Mouse (Mus musculus) forebrain, embryonic 14.5 days (tissue): Measurements from ENCODE around the gene Zfp787. TPM values are rescaled to one million over a fixed set of nuclear protein-coding genes. Genes with fewer than 3 reads are reported as not detected.
"Not testable (repeated sequence)": the region's sequence is repeated elsewhere in the genome, so short reads cannot be mapped to it uniquely, and the experiment has no call there.

ENCODE experiments used
- ATAC-seq: fragments of 200-750 bp; cut with Nextera tagmentation; 2 replicates; pipeline ENCODE4 v1.8.0; 2017; ENCODE audit warnings: mild to moderate bottlenecking, moderate library complexity
- DNase-seq: peaks from one replicate; pipeline ENCODE4 v3.0.0-alpha.2; 2015; ENCODE audit warnings: low spot score
- H3K27ac ChIP-seq: fragments of 300-500 bp; sonication (generic); 2 replicates; pipeline ENCODE4 v1.5.1; 2014; ENCODE audit warnings: low read depth, mild to moderate bottlenecking, control low read depth, low read length, moderate library complexity
- H3K27me3 ChIP-seq: fragments of 300-500 bp; sonication (generic); replicated peaks from 2 replicates; pipeline ENCODE4 v1.6.1; 2014; ENCODE audit warnings: low read length, control low read depth, mixed read lengths; ENCODE audit not compliant: control insufficient read depth, insufficient read depth
- H3K36me3 ChIP-seq: fragments of 300-500 bp; sonication (generic); 2 replicates; pipeline ENCODE4 v1.6.1; 2014; ENCODE audit warnings: low read length, control low read depth; ENCODE audit not compliant: control insufficient read depth, insufficient read depth
- H3K4me1 ChIP-seq: fragments of 300-500 bp; sonication (generic); 2 replicates; pipeline ENCODE4 v1.6.1; 2014; ENCODE audit warnings: antibody characterized with exemption, low read length, control low read depth; ENCODE audit not compliant: control insufficient read depth, insufficient read depth
- H3K4me2 ChIP-seq: fragments of 300-500 bp; sonication (generic); 2 replicates; pipeline ENCODE4 v1.6.1; 2014; ENCODE audit warnings: mild to moderate bottlenecking, control low read depth, low read length
- H3K4me3 ChIP-seq: fragments of 300-500 bp; sonication (generic); 2 replicates; pipeline ENCODE4 v1.5.1; 2014; ENCODE audit warnings: low read depth, low read length, control low read depth
- H3K9ac ChIP-seq: fragments of 300-500 bp; sonication (generic); 2 replicates; pipeline ENCODE4 v1.6.1; 2014; ENCODE audit warnings: mild to moderate bottlenecking, low read length, control low read depth, moderate library complexity
- H3K9me3 ChIP-seq: fragments of 300-500 bp; sonication (generic); replicated peaks from 2 replicates; pipeline ENCODE4 v1.6.1; 2016; ENCODE audit warnings: low read length, control low read depth, mixed read lengths; ENCODE audit not compliant: control insufficient read depth
- WGBS: fragments of 180-500 bp; shearing (Covaris S2); extraction: QIAGEN DNeasy Blood & Tissue Kit; methylation state at CpG from one replicate; pipeline ENCODE4 v1.1.7; 2014; 5-methylcytosine and 5-hydroxymethylcytosine counted together
- polyA plus RNA-seq: library from polyadenylated mRNA; unstranded; fragments of >200 nt; fragmentation: Nextera tagmentation; extraction: Ambion mirVana; gene quantifications from 2 replicates; pipeline ENCODE4 v1.2.1, GENCODE M21; 2014

Zfp787 gene
- polyA plus RNA-seq, 1 experiment from 2014 or later: 13.8 TPM

GRCm38 (mm10) chr7:6185391-6185790 is 29.6 kb upstream of the Zfp787 start:
- H3K9ac ChIP-seq: no peak overlapping the region
- no peak overlapping the region for H3K27ac ChIP-seq
- 96% methylated on average over 1 of the region's 1 CpGs for WGBS
- H3K36me3 ChIP-seq: peaks cover 73% of the 10 kb centered on the region
- H3K27me3 ChIP-seq: no peaks in the 10 kb centered on the region
- ATAC-seq (no peak), DNase-seq (no peak)
- no peaks in the 10 kb centered on the region for H3K4me1 ChIP-seq
- H3K4me2 ChIP-seq: no peak overlapping the region
- no peak overlapping the region for H3K4me3 ChIP-seq
- no peaks in the 10 kb centered on the region for H3K9me3 ChIP-seq

- ATAC-seq (no peak), DNase-seq (no peak)
- Histone ChIP-seq H3K27ac (no peak overlapping the region), H3K9ac (no peak overlapping the region), H3K27me3 (no peaks in the 10 kb centered on the region), H3K4me2 (no peak overlapping the region), H3K36me3 (peaks cover 70% of the 10 kb centered on the region), H3K9me3 (no peaks in the 10 kb centered on the region), H3K4me3 (no peak overlapping the region), H3K4me1 (no peaks in the 10 kb centered on the region)
- WGBS: 89% methylated on average over 8 of the region's 8 CpGs
Observed at GRCm38 (mm10) chr7:6184521-6184920, 28.7 kb upstream of the Zfp787 start.

GRCm38 (mm10) chr7:6183802-6184201 is 28.0 kb upstream of the Zfp787 start:
- ATAC-seq (no peak; the same call in 1 of the 2 replicates), DNase-seq (no peak)
- H3K4me1 ChIP-seq: no peaks in the 10 kb centered on the region
- WGBS: 94% methylated on average over 19 of the region's 19 CpGs
- H3K27ac ChIP-seq: no peak overlapping the region
- no peak overlapping the region for H3K4me3 ChIP-seq
- H3K9ac ChIP-seq: no peak overlapping the region
- H3K9me3 ChIP-seq: no peaks in the 10 kb centered on the region
- peaks cover 68% of the 10 kb centered on the region for H3K36me3 ChIP-seq
- no peaks in the 10 kb centered on the region for H3K27me3 ChIP-seq
- no peak overlapping the region for H3K4me2 ChIP-seq

- Histone ChIP-seq H3K4me2 (no peak overlapping the region), H3K36me3 (peaks cover 59% of the 10 kb centered on the region), H3K9me3 (no peaks in the 10 kb centered on the region), H3K27me3 (no peaks in the 10 kb centered on the region), H3K27ac (no peak overlapping the region), H3K4me1 (no peaks in the 10 kb centered on the region), H3K4me3 (no peak overlapping the region), H3K9ac (no peak overlapping the region)
- no peak for ATAC-seq
- DNase-seq: no peak
Observed at GRCm38 (mm10) chr7:6182882-6183281, 27.1 kb upstream of the Zfp787 start.

- H3K9ac ChIP-seq: no peak overlapping the region
- peaks cover 40% of the 10 kb centered on the region for H3K36me3 ChIP-seq
- no peak overlapping the region for H3K4me2 ChIP-seq
- H3K4me3 ChIP-seq: no peak overlapping the region
- H3K27me3 ChIP-seq: no peaks in the 10 kb centered on the region
- H3K4me1 ChIP-seq: no peaks in the 10 kb centered on the region
- no peaks in the 10 kb centered on the region for H3K9me3 ChIP-seq
- no peak overlapping the region for H3K27ac ChIP-seq
- no peak for DNase-seq
- ATAC-seq: no peak
Observed at GRCm38 (mm10) chr7:6179013-6179412, 23.2 kb upstream of the Zfp787 start.

- not testable (repeated sequence) for H3K27me3 ChIP-seq, DNase-seq, H3K9ac ChIP-seq, H3K4me1 ChIP-seq, ATAC-seq, H3K27ac ChIP-seq, H3K9me3 ChIP-seq, H3K4me2 ChIP-seq, H3K4me3 ChIP-seq
- 92% methylated on average over 9 of the region's 9 CpGs for WGBS
- peaks cover 21% of the 10 kb centered on the region; the same call in 1 of the 2 replicates for H3K36me3 ChIP-seq
Observed at GRCm38 (mm10) chr7:6174365-6174987, 18.7 kb upstream of the Zfp787 start.

- Histone ChIP-seq H3K9me3 (no peaks in the 10 kb centered on the region), H3K9ac (no peak overlapping the region), H3K27me3 (no peaks in the 10 kb centered on the region), H3K4me2 (no peak overlapping the region), H3K36me3 (peaks cover 17% of the 10 kb centered on the region; the same call in 1 of the 2 replicates), H3K27ac (no peak overlapping the region), H3K4me1 (peaks cover 2% of the 10 kb centered on the region; the same call in 1 of the 2 replicates), H3K4me3 (no peak overlapping the region)
- 93% methylated on average over 8 of the region's 8 CpGs for whole genome bisulfite sequencing
- ATAC-seq: no peak
- no peak for DNase-seq
Observed at GRCm38 (mm10) chr7:6173872-6174271, 18.1 kb upstream of the Zfp787 start.

- under 1% methylated on average over 28 of the region's 28 CpGs for WGBS
- H3K27ac ChIP-seq: peak overlapping the region; percentile 54; the same call in 1 of the 2 replicates
- H3K4me2 ChIP-seq: peak overlapping the region; percentile 85
- no peaks in the 10 kb centered on the region for H3K9me3 ChIP-seq
- peak; percentile 37 for DNase-seq
- peaks cover 2% of the 10 kb centered on the region; the same call in 1 of the 2 replicates for H3K4me1 ChIP-seq
- no peaks in the 10 kb centered on the region for H3K27me3 ChIP-seq
- peak overlapping the region; percentile 65 for H3K4me3 ChIP-seq
- peaks cover 15% of the 10 kb centered on the region; the same call in 1 of the 2 replicates for H3K36me3 ChIP-seq
- peak overlapping the region; percentile 79 for H3K9ac ChIP-seq
- peak; percentile 33 for ATAC-seq
Observed at GRCm38 (mm10) chr7:6172674-6173244, 17.0 kb upstream of the Zfp787 start.

GRCm38 (mm10) chr7:6172006-6172649 is 16.3 kb upstream of the Zfp787 start, which contains the start of gene Zfp444:
TSS of gene Zfp444 (plus strand) at chr7:6172226.
- Histone ChIP-seq H3K36me3 (peaks cover 12% of the 10 kb centered on the region; the same call in 1 of the 2 replicates), H3K4me2 (peak within 1 kb of the TSS; percentile 85), H3K27ac (peak within 1 kb of the TSS; percentile 77), H3K9me3 (no peaks in the 10 kb centered on the region), H3K4me3 (peak within 1 kb of the TSS; percentile 65), H3K27me3 (no peaks in the 10 kb centered on the region), H3K9ac (peak within 1 kb of the TSS; percentile 79), H3K4me1 (peaks cover 2% of the 10 kb centered on the region; the same call in 1 of the 2 replicates)
- DNase-seq: peak; percentile 100
- ATAC-seq: peak; percentile 99
- WGBS: 1% methylated on average over 37 of the region's 37 CpGs
